Mouse (Mus musculus): ENCODE measurements around the gene Cpne4.

DNA sequence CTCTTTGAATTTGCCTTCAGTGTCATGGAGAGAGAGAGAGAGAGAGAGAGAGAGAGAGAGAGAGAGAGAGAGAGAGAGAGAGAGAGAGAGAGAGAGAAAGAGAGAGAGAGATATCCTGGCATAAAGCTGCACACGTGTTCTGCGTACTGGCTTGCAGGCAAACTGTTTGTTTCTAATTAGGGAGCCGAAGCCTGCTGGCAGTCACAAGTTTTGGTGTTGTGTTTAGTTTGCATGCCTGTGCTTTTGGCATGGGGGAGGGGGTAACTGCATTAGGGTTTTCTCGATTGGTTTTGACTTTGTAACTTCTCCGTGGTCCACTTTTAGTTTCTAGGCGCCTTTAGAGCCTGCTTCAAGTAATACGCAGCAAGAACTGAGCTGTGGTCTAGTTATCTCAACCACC lies 20.0 kb downstream of the Cpne4 start:
- TF ChIP-seq CTCF (IDR thresholded peaks at IDR 0.05; ENCODE audit: borderline replicate concordance, insufficient read depth, low read length) (no peak), POLR2A (IDR thresholded peaks at IDR 0.05; ENCODE audit: low read depth, low read length) (no peak)
